In genomic region chr4:53076788-53077350, GRCm38 (mm10) we compare ENCODE assay signal across 13 mouse cellular contexts.
"Had no signal": no experiment of that assay in that cellular context is flagged by ENCODE, and none has a peak within 500 bp of the region (broad histone marks: within the 10 kb centered on the region; RNA-seq: fewer than 3 reads in every experiment).

No protein-coding gene starts in this region.

- H3K27me3 ChIP-seq: midbrain, embryonic 13.5 days; midbrain, embryonic 15.5 days; neural tube, embryonic 12.5 days; stomach, embryonic 15.5 days had no signal

- H3K4me1 ChIP-seq: midbrain, embryonic 13.5 days; midbrain, embryonic 15.5 days; neural tube, embryonic 12.5 days; stomach, embryonic 15.5 days had no signal

- H3K4me3 ChIP-seq: midbrain, embryonic 13.5 days; midbrain, embryonic 15.5 days; neural tube, embryonic 12.5 days; stomach, embryonic 15.5 days had no signal

- H3K9ac ChIP-seq: lung, embryonic 14.5 days; midbrain, embryonic 13.5 days; midbrain, embryonic 15.5 days; neural tube, embryonic 12.5 days; stomach, embryonic 15.5 days had no signal

- H3K9me3 ChIP-seq: midbrain, embryonic 13.5 days; midbrain, embryonic 15.5 days; neural tube, embryonic 12.5 days; stomach, embryonic 15.5 days had no signal

- H3K27ac ChIP-seq: midbrain, embryonic 13.5 days; midbrain, embryonic 15.5 days; neural tube, embryonic 12.5 days; stomach, embryonic 15.5 days; stomach, postnatal 0 days had no signal

- H3K4me2 ChIP-seq: lung, embryonic 14.5 days; midbrain, embryonic 11.5 days; midbrain, embryonic 13.5 days; midbrain, embryonic 15.5 days; neural tube, embryonic 12.5 days; stomach, embryonic 15.5 days had no signal

- ATAC-seq: midbrain, embryonic 13.5 days; midbrain, embryonic 15.5 days had no signal

- DNase-seq: lung, adult 18-20 months; lung, embryonic 14.5 days; lung, postnatal 10 days; lung, postnatal 4 days; right cerebral cortex, postnatal 14 days; thymus, adult 2 months; thymus, postnatal 25 days had no signal

- H3K36me3 ChIP-seq: midbrain, embryonic 15.5 days had no signal
